Mouse (Mus musculus) 3T3-L1 (cell line): ENCODE measurements at regions not wholly inside any gene's neighbourhood (a gene's known extent, or its start where the extent isn't known, plus 50 kb on each side); places are given as distances from the start of the nearest gene placed in this dataset.

Source experiments
- DNase-seq: peaks from one replicate; pipeline ENCODE4 v3.0.0-alpha.2; 2015; ENCODE audit warnings: low read depth, low spot score

DNA sequence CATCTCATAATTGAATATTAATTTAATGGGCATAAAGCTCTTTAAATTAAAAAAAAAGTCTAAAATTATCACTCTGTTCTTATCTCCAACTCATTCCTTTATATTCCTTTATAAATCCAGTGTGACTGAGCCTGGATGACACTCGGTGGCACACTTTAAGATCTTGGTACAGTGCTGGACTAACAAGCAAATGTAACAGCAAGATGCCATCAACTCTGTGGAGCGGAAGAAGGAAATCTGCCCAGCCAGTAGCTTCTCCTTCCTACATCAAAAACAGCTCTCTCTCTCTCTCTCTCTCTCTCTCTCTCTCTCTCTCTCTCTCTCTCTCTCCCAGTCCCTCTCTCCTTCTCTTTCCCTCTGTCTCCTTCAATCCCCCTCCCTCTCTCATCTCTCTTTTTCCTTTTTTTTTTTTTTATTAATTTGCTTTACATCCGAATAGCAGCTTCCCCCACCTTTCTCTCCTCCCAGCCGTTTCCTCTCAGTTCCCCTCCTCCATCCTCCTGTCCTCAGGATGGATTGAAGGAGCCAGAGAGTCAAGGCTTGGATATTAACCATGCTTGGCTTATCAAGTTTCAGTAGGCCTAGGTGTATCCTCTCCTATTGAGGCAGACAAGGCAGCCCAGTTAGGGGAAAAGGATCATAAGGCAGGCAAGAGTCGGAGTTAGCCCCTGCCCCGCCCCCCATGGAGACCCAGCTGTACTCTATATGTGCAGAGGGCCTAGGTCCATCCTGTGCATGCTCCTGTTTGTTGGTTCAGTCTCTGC, 130.4 kb upstream of the Tmtc2 start:
- no peak for DNase-seq

DNA sequence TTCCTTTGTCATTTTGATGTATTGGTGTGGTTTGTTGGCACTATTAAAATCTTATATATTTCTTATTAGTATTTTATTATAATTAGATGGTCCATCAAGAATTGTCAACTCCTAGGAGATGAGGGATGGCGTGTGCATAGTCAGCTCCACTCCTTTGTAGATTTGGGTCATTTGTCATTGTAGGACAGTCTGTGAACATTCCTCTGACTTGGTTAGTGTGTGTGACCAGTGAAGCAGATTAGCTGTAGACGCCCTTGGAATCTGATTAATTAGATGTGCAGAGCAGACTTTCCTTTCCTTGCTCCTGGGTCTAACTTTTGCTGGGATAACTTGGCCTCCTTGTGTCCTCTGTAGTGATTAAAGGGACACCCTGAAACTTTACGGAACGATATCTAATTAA, 118.9 kb upstream of the Tmtc2 start:
- no peak for DNase-seq

DNA sequence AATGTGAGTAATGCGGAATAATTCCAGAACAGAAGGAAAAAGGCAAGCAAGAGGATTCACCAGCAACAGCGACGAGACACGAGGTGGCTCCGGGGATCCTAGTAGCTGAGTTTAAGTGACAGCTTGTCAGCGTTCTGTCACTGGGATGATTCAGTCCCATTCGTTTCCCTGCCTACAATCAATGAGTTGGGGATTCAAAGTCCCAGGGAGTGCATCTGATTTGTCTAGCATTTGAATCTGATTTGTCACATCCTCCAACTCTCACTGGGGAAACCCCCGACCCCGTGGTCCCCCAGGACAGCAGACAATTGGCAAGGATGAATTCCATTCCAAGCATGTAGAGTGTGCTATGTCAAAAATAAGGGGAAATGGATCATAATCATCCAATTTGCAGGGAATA, 115.1 kb upstream of the Tmtc2 start:
- DNase-seq = no peak

DNA sequence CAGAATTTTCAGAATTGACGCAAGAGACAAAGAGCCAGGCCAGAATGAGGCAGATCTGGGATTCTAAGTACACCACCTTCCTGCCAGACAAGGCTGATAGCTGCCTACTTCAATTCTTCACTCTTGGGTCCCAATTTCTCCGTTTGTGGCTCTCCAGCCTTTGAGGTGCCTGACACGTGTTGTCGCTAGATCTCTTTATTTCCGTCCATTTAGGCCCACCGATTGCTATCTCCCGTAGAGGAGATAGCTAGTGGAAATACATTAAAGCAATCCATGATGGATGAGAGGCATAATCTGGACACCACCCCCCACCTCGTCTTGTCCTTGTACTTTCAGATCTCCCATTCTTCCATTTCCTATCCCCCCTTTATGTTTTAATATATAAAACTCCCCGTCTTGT, 114.6 kb upstream of the Tmtc2 start:
- no peak for DNase-seq

DNA sequence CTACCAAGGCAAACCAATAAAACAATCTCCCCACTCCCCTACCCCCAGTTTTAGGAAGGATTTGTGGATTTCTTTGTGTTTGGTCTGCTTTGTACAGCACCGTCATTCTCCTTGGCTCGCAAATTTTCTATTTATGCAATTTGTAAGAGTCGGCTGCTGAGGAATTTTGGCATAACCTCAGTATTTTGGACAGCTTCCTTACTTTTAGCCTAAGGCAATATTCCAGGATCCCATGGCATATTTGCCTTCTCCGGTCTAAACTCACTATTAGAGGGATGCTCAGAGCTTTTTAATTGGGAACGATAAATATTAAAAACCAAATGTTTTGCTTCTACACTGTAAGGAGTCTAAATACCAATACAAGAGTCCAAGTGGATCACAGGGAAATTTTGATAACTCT, 112.6 kb upstream of the Tmtc2 start:
- no peak for DNase-seq

DNA sequence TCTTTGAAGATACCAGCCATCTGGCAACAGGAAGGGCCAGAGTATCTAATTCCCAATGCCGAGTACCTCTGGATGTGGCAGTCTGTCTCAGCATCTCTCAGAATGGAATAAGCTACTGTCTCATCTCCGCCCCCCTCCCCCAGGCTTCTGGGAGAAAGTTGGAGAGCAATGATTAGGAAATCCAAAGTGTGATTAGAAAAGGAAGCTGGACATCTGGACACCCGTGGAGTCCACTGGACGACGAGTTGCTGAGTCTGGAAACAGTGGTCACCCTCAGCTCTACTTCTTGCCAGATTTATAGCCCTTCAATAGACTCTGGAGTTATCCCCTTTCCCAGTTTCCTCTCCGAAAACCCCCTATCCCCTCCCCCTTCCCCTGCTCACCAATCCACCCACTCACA, 105.3 kb upstream of the Tmtc2 start:
- no peak for DNase-seq

DNA sequence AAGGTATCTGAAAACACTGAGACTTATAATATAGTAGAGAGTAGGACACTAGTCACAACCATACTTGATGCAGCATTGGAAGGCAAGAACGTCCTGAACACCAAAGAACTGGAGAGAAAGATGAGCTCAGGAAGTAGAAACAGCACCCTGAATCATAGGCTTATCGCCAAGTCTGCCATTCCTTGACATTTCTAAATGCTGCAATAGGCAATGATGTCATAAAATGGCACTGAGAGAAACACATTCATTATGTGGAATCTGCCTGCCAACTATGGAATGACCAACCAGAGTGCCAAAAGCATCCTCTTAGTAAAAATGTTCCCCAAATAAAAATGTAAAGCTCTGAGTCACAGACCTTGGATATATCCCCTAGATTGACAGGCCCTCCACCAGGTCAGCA, 92.7 kb upstream of the Tmtc2 start:
- peak; percentile 37 for DNase-seq

DNA sequence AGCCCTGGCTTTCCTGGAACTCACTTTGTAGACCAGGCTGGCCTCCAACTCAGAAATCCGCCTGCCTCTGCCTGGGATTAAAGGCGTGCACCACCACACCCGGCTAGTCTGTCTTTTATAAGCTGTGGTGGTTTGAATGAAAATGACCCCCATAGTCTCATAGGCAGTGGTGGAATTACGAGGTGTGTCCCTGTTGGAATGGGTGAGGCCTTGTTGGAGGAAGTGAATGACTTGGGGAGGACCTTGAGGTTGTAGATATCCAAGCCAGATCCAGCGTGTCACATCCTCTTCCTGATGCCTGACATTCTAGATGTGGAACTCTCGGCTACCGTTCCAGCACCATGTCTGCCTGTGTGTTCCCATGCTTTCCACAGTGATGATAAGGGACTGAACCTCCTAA, 86.5 kb upstream of the Tmtc2 start:
- DNase-seq = no peak

DNA sequence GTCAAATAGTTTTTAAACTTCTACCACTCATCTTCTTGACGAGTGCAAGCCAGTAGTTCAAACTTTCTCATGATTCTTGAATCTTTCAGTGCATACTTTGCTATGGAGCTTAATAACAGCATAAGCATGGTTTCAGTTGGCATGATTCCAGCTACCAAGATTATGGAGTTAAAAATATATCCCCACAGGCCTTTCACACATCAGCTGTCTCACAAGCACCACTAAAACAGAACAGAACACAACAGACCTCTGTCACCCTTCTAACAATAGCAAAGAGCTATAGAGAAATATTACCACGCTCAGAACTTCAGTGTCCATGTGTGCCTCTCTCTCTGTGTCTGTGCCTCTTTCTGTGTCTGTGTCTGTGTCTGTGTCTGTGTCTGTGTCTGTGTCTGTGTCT, 82.5 kb upstream of the Tmtc2 start:
- no peak for DNase-seq

DNA sequence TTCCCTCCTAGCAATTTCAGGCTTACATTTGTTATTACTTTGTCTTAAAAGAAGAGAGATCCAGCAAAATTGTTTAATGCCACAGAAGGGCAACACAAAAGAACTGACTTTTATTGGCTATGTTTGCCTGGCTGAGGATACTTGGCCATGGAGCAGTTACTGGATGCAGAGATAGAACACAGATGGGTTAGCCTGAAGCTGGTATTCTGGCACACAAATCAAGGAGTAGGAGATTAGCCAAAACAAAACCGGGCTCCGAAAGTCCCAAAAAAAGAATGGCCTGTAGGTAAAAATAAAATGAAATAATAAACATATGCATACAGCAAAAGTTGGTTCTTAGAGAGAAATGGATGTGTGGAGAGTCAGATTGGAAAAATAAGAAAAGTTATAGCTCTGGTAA, 78.2 kb upstream of the Tmtc2 start:
- DNase-seq = no peak

DNA sequence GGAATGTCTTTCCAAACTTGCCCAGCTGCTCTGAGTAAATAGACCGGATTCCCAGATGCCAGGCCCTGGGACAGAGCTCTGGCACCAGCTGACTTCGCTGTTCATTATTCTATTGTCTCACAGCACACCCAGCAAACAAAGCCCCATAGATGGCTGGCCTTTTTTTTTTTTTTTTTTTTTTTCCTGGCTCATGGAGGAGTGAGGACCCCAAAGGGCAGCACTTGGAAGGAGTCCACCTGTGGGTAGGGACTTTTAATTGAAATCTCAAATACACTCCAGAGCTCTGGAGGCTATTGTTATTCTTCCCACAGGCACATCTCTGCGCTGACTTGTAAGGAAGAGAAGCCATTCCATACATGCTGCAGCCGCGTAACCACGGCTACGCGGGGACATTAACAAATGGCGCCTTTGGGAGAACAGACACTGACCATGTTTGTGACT, 64.8 kb upstream of the Tmtc2 start:
- no peak for DNase-seq

DNA sequence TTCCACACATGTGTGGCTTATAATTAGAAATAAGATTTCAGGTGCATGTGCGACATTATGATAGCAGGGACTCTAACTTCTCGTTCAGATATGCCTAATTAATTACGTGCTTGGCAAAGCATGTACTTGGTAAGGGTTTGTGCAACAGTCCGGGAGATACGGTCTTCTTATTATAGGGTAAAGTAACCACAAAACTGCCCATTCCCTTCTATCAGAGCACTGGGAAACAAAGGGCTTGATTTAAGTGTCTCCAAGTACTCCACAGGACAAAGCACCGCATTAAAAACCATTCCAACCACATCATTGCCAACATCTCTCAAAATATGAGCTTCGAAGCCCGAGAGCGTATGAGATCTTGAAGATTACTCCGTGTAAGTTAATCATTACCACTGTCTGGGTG, 64.2 kb upstream of the Tmtc2 start:
- no peak for DNase-seq

DNA sequence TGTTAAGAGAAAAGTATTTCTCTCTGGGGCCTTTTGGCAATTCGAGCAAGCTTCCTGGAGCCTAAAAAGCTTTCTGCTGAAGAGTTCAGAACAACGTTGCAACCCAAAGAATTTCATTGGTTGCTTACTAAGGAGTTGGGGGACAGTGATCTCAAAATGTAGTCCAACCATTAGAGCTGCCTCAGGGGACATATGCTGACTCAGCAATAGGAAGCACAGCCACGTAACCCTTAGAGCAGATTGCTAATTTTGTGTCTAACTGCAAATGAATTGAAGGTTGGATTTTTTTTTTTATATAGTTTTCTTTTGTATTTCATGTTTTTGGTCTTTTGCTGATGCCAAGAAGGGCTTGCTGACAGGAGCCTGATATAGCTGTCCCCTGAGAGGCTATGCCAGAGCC, 52.6 kb upstream of the Tmtc2 start:
- no peak for DNase-seq

DNA sequence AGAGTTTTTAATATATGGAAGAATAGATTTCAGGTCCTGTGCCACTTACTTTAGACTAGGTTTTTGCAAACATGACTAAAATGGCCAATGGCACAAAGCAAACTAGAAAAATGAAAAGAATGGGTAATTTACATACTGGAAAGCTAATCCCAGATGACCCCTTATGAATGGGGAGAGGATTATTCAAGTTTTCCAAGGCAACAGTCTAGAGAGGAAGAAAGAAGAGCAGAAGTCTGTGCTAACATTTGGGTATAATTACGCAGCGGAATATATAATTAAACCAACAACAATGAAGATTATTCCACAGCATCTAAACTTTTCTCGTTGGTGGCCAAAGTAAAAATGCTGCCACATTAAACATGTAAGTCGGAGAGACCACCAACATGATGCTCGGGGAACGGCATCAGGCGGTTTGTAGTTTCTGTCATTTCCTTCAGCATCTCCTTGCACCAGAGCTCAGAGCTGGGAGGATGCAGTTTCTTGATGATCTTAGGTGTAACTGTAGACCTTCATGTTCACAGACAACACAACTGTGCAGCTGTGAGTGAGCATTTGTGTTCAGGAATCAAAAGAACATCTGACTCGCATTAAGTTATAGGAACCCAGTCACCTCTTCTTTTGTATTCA, 51.2 kb upstream of the Tmtc2 start:
- no peak for DNase-seq
